Mouse (Mus musculus): ENCODE measurements around the gene Ccr6.
"Not testable (repeated sequence)": the region's sequence is repeated elsewhere in the genome, so short reads cannot be mapped to it uniquely, and the experiment has no call there.

Gene Ccr6

DNA sequence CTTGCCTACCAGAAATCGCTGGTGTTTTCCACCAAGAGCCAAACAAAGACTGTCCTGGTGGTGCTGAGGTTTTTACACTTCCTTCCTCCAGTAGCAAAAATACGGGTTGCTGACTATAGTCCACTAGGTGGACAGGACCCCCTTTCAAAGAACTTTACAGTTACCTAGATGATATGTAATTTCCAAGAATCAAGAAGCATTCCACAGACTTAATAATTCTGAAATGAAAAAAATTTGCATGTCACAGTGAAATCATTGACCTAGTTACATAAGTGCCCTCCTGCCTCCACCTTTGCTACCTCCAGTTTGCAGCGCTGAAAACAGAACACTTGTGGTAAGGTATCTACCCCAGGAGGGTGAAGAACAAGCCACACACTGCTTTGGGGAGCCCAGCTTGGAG is at the start of gene Ccr6:
Ccr6 (plus strand) TSS at position 301 of the 400 bp plus-strand sequence.
- DNase-seq (ENCODE audit: low read depth, low spot score): no peak

DNA sequence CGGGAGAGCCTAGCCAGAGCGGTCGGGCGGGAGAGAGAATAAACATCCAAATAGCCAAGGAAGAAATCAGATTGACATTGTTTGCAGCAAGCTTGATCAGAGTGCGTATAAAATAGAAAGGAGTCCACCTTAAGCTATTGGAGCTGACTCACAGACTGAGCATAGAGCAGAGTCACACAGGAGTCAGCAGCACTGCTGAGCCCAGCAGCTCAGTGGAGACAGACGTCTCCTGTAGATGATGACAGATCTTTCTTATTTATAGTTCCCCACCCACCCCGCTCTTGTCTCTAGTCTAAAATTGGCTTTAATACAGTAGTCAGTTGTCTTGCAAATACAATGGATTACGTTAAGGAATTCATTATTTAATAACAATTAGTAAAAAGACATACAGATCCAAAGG is 42.2 kb upstream of the Ccr6 start:
- no peak for DNase-seq (ENCODE audit: low read depth, low spot score)

GRCm38 (mm10) chr17:8195685-8196376 is 40.0 kb upstream of the Ccr6 start:
- no peak for DNase-seq (ENCODE audit: low read depth, low spot score)

GRCm38 (mm10) chr17:8197652-8198051 is 38.2 kb upstream of the Ccr6 start:
- DNase-seq (ENCODE audit: low read depth, low spot score): no peak

- DNase-seq (ENCODE audit: low read depth, low spot score): no peak
These were observed 36.5 kb upstream of the Ccr6 start for GRCm38 (mm10) chr17:8199067-8199935.

DNA sequence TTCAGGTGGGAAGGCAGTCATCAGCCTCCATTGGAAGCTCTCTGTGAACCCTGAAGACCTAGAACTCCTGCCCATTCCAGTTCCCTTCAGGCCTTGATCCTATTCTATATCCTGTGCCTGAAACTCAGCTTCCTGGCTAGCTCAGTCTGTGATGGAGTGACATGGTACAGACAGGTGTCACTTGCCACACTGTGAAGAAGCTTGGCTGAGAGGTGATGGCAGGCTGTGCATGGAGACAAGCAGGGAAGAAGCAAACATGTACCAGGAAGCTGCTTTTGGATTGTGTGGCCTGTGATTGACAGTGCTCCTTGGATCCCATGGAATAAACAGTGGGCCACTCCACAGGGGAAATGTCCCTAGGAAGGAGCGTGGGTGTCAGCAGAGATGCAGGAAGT is 35.9 kb upstream of the Ccr6 start:
- DNase-seq (ENCODE audit: low read depth, low spot score): no peak

DNA sequence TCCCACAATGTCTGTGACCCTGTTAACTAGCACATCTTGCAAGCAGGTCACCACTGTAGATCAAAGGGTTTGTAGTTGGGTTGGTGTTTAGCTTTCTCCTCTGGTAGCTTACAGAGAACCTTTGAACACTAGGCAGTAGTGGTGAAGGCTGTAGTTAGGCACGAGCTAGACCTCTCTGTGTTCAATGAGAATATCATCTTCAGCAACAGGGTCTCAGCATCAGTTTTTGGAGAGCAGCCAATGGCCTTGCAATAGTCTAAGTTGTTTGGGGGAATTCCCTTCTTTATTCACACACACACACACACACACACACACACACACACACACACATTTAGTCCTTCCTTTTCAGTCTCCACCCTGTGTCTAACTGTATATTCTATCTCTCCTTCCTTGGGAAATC is 32.4 kb upstream of the Ccr6 start:
- DNase-seq (ENCODE audit: low read depth, low spot score): no peak

DNA sequence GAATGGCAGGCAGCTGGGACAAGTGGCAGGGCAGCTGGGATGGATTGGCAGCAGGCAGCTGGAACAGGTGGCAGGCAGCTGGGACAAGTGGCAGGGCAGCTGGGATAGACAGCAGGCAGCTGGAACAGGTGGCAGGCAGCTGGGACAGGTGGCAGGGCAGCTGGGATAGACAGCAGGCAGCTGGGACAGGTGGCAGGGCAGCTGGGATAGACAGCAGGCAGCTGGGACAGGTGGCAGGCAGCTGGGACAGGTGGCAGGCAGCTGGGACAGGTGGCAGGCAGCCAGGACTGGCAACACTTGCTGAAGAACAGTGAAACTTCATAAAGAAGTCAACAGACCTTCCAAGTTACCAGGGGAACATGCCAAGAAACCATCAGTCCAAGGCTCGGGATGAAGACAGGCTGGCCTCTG is 30.6 kb upstream of the Ccr6 start:
- DNase-seq (ENCODE audit: low read depth, low spot score): not testable (repeated sequence)

DNA sequence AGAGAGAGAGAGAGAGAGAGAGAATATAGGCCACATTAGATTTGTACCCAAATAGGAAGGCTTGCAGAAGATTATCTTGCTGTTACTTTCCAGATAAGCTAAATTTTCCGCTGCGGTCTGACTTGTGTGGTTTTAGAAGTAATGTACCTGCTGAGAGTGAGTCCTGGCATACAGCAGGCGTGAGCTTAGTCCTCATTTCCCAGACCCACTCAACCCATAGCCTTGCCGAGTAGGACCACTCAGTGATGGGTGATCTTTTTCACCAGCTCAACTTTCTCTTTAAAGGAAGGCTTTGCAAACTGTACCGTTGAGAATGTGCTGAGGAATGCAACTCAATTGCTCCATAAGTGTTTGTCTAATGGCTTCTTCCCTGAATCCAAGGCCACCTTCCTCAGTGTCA is 29.2 kb upstream of the Ccr6 start:
- DNase-seq (ENCODE audit: low read depth, low spot score): no peak

- DNase-seq (ENCODE audit: low read depth, low spot score): no peak
These were observed 26.1 kb upstream of the Ccr6 start for GRCm38 (mm10) chr17:8209696-8210095.

GRCm38 (mm10) chr17:8210170-8210569 is 25.7 kb upstream of the Ccr6 start:
- no peak for DNase-seq (ENCODE audit: low read depth, low spot score)

DNA sequence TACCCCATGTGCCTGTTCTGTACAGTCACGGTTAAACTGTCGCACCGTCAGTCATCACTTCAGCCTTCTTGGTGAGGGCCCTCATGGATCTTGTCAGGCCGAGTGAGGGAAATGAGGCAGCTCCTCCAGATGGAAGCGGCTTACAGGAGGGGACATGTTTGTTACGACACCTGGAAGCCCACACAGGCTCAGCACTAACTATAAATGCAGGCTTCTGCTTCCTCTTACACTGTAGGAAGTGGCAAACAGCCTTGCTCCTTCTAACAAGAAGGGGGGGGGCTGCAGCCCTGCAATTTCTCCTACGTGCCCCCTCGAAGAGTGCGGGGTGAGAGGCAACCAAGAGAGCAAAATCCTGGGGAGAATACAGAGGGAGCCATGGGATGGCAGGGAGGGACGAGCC is 25.2 kb upstream of the Ccr6 start:
- DNase-seq (ENCODE audit: low read depth, low spot score): no peak

GRCm38 (mm10) chr17:8211399-8211798 is 24.4 kb upstream of the Ccr6 start:
- DNase-seq (ENCODE audit: low read depth, low spot score): no peak

DNA sequence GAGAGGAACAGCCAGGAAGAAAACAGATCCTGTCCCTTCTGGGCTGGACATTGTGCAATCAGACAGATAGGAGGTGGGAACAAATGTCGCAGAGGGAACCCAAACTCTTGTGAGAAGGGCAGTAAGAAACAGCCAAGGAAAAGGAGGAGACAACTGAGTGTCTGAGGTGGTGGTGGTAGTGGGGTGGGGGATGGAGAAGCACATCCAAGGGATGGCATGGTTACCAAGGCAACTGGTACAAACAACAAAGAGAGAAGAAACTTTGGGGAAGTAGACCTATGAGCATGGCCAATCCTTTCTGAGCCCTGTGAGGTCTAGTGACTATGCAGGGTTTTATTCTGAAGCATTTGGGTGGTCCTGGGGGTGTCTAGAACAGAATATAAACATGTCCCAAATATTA is 21.5 kb upstream of the Ccr6 start:
- no peak for DNase-seq (ENCODE audit: low read depth, low spot score)

DNA sequence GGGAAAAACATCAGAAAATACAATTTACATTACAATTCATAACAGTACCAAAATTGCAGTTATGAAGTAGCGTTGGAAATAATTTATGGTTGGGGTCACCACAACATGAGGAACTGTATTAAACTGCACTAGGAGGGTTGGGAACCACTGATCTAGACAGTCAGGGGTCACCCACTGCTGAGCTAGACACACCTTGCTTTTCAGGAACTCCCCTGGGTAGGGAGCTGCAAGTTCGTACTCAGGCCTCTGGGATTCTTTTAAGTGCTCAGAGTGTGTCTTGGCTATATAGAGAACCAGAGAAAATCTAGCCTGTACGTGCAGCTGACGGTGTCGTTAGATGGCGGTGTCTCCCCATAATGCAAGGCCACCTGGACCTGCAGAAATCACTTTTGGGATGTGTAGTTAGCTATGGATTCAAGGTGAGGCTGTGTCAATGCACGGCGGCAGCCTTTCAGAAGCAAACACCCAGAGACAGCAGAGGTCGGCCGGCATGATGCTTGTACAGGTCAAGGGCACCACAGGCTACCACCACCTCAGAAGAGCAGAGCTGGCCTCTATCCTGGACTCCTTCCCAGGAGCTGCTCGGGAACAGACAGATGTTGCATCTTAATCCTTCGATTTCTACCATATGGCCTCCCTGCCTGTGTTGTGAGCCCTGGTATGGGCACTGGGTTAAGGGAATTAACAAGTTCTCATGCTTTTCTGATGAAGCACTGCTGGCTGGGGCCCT is 20.7 kb upstream of the Ccr6 start:
- DNase-seq (ENCODE audit: low read depth, low spot score): no peak

- DNase-seq (ENCODE audit: low read depth, low spot score): no peak
These were observed 12.6 kb upstream of the Ccr6 start for GRCm38 (mm10) chr17:8223225-8223624.

- DNase-seq (ENCODE audit: low read depth, low spot score): no peak
These were observed 11.8 kb upstream of the Ccr6 start for GRCm38 (mm10) chr17:8224072-8224471.

DNA sequence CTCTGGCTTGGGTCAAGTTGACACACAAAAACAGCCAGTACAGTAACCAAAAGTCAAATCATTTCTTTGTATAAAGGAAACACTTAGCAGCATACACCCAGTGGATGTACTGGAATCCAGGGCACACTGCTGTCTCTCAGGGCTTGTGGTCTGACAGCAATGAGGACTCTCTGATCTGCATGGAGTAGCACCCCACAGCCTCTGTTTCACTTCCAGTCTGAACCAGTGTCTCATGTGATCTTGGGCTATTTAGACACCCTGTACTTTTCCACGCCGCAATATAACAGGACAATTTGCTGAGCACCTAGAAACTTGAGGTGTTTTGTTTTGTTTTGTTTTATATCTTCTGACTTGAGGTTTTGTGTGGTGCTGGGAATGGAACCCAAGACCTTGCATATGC is 10.7 kb upstream of the Ccr6 start:
- no peak for DNase-seq (ENCODE audit: low read depth, low spot score)

DNA sequence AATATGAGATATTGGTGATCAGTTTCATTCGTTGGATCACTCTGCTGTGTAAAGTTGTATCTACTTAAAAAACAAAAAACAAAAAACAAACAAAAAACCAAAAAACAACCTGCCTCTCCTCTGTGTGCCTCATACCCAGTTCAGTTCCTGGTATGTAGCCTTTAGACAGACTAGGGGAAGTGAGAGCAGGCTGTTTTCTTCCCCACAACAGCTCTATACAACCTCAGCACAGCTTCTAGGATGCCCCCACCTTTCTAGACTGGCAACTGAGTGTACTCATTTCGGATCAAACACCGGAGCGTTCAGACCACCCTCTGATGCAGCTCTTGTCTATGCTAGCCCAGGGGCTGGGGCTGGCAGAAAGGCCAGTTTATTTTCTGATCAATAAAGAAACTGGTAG is 10.1 kb upstream of the Ccr6 start:
- DNase-seq (ENCODE audit: low read depth, low spot score): no peak

DNA sequence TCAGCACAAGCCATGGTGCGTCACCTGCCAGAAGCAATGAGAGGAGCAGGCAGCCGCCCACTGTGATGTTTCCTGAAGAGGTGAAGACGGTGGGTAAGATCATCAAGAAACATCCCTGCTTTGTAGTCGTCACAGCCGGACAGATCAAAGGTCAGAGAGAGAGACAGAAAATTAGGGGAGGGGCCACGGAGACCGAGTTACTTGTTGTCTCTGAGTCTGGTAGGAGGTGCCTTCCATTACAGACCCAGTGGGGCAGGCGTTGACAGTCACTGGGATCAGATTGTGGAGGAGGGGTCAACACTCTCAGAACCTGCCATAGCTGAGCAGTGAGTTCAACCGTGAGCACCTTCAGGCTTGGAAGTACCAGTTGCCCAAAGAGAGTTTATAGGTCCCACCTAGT is 7.2 kb upstream of the Ccr6 start:
- DNase-seq (ENCODE audit: low read depth, low spot score): no peak

DNA sequence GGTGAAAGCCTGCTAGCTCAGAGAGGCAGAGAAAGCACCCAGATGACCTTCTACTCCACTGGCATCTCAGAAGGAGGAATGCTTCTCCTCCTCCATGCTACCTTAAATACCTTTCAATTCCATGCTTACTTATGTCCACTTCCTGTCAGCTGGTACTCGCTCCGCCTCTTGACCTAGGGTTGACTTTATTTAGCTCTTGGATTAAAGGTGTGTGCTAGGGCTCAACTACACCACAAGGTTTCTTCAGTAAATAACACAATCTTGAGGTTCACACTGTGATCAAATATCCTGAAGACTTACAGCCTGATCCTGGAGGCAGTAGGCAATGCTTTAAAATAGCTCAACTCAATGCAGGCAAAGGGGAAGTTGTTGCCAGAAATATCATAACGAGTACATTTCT is 6.2 kb upstream of the Ccr6 start:
- DNase-seq (ENCODE audit: low read depth, low spot score): no peak

DNA sequence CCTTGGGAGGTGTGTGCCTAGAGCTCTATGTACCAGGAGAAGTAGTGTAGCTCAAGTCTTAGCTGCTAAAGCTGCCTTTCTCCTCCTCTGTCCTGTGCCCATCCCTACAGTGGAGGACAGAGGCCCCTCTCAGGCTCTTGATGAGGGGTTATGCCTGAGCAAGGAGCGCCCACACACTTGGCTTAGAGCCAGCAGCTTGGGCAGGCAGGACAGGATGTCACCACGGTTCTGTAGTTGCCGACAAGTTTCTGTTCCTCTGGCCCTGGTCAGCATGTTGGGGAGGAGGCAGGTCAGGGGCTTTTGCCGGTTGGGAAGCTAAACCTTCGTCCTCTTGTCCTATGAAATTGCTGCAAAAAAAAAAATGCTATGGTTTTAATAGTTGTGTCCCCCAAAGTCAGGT is 3.8 kb upstream of the Ccr6 start:
- no peak for DNase-seq (ENCODE audit: low read depth, low spot score)

Data from embryo, embryonic 11.5 days (tissue).